Mouse (Mus musculus): ENCODE data around the gene Casp9.
A peak's percentile ranks its signal among the peaks of the same experiment; 100 is the strongest.

Gene Casp9

GRCm38 (mm10) chr4:141779828-141780227 is 13.6 kb upstream of the Casp9 start:
- DNase-seq (ENCODE audit: low spot score in 2 of 2), result peak in 1 of 2 experiments; percentile 83

- DNase-seq (ENCODE audit: low spot score in 2 of 2), result no peak
Observed at GRCm38 (mm10) chr4:141781201-141781985, 12.0 kb upstream of the Casp9 start.

- DNase-seq (ENCODE audit: low spot score in 2 of 2), result peak in 1 of 2 experiments; percentile 38
Observed at GRCm38 (mm10) chr4:141784835-141785234, 8.6 kb upstream of the Casp9 start.

GRCm38 (mm10) chr4:141786141-141786540 is 7.3 kb upstream of the Casp9 start:
- DNase-seq (ENCODE audit: low spot score in 2 of 2), result no peak

- no peak for DNase-seq (ENCODE audit: low spot score in 2 of 2)
Observed at GRCm38 (mm10) chr4:141787046-141787445, 6.4 kb upstream of the Casp9 start.

GRCm38 (mm10) chr4:141787462-141787861 is 6.0 kb upstream of the Casp9 start:
- no peak for DNase-seq (ENCODE audit: low spot score in 2 of 2)

- no peak for DNase-seq (ENCODE audit: low spot score in 2 of 2)
Observed at GRCm38 (mm10) chr4:141789564-141790218, 3.7 kb upstream of the Casp9 start.

GRCm38 (mm10) chr4:141790524-141790990 is 2.9 kb upstream of the Casp9 start, which contains the start of gene Dnajc16:
Gene Dnajc16 (minus strand): TSS chr4:141790931.
- DNase-seq (ENCODE audit: low spot score in 2 of 2), result peak; percentile 97 to 98

- no peak for DNase-seq (ENCODE audit: low spot score in 2 of 2)
Observed at GRCm38 (mm10) chr4:141791486-141791885, 1.9 kb upstream of the Casp9 start.

- DNase-seq (ENCODE audit: low spot score in 2 of 2), result no peak
Observed at GRCm38 (mm10) chr4:141791951-141792350, 1.5 kb upstream of the Casp9 start.

GRCm38 (mm10) chr4:141792554-141793281 is 694 bp upstream of the Casp9 start:
- no peak for DNase-seq (ENCODE audit: low spot score in 2 of 2)

- DNase-seq (ENCODE audit: low spot score in 2 of 2), result no peak
Observed at GRCm38 (mm10) chr4:141794152-141794535, 732 bp downstream of the Casp9 start.

- DNase-seq (ENCODE audit: low spot score in 2 of 2), result no peak
Observed at GRCm38 (mm10) chr4:141796356-141796755, 2.9 kb downstream of the Casp9 start.

GRCm38 (mm10) chr4:141796954-141797353 is 3.5 kb downstream of the Casp9 start:
- DNase-seq (ENCODE audit: low spot score in 2 of 2), result no peak

GRCm38 (mm10) chr4:141797545-141797944 is 4.1 kb downstream of the Casp9 start:
- no peak for DNase-seq (ENCODE audit: low spot score in 2 of 2)

GRCm38 (mm10) chr4:141804105-141804504 is 10.7 kb downstream of the Casp9 start:
- DNase-seq (ENCODE audit: low spot score in 2 of 2), result no peak

GRCm38 (mm10) chr4:141805886-141806285 is 12.5 kb downstream of the Casp9 start:
- DNase-seq (ENCODE audit: low spot score in 2 of 2), result no peak

- DNase-seq (ENCODE audit: low spot score in 2 of 2), result peak in 1 of 2 experiments; percentile 33
Observed at GRCm38 (mm10) chr4:141809850-141810464, 16.5 kb downstream of the Casp9 start.

- DNase-seq (ENCODE audit: low spot score in 2 of 2), result no peak
Observed at GRCm38 (mm10) chr4:141810975-141811374, 17.6 kb downstream of the Casp9 start.

GRCm38 (mm10) chr4:141811375-141811774 is 18.0 kb downstream of the Casp9 start:
- no peak for DNase-seq (ENCODE audit: low spot score in 2 of 2)

GRCm38 (mm10) chr4:141816267-141816666 is 22.9 kb downstream of the Casp9 start:
- DNase-seq (ENCODE audit: low spot score in 2 of 2), result no peak

Measured in left cerebral cortex, adult 9 months (tissue).